Mouse (Mus musculus) erythroid progenitor cell, adult 5-6 weeks (primary cell): Measurements from ENCODE around the gene Stx8. TPM values are rescaled to one million over a fixed set of nuclear protein-coding genes. Genes with fewer than 3 reads are reported as not detected.

Experiments used
- ATAC-seq: replicated peaks from 2 replicates; pipeline ENCODE4 v1.8.0; 2016; ENCODE audit warnings: moderate number of reproducible peaks, mild to moderate bottlenecking, moderate TSS enrichment, inconsistent platforms; ENCODE audit not compliant: poor library complexity, low FRiP score, severe bottlenecking
- total RNA-seq, 2 experiments: library from RNA; stranded (forward) in 1 of 2; stranded (reverse) in 1 of 2; fragments of 150-400 nt in 1 of 2; fragments of 186-747, 209-891 nt in 1 of 2; gene quantifications; 2 replicates each; pipeline versions ENCODE4 v1.2.3 to v1.2.4; 2015 to 2017; ENCODE audit warnings: low replicate concordance in 2 of 2

Gene Stx8
- total RNA-seq, 2 experiments from 2014 or later = 3.3 to 14.7 TPM

GRCm38 (mm10) chr11:68253531-68253930 lies 287.5 kb downstream of the Stx8 start:
- ATAC-seq = no peak

Other genes starting within 250 kb of the Stx8 start
- not detected in 2 replicates for gene Glp2r, start 195.0 kb upstream of the Stx8 start, total RNA-seq (2015; ENCODE audit: low replicate concordance)
- gene Glp2r, start 195.0 kb upstream of the Stx8 start, total RNA-seq (2017; ENCODE audit: low replicate concordance) = not detected in 2 replicates
- not detected in 2 replicates for gene Gsg1l2, start 191.6 kb upstream of the Stx8 start, total RNA-seq (2015; ENCODE audit: low replicate concordance)
- gene Gsg1l2, start 191.6 kb upstream of the Stx8 start, total RNA-seq (2017; ENCODE audit: low replicate concordance) = not detected in 2 replicates
- gene Dhrs7c, start 168.0 kb upstream of the Stx8 start, total RNA-seq (2015; ENCODE audit: low replicate concordance) = not detected in 2 replicates
- gene Dhrs7c, start 168.0 kb upstream of the Stx8 start, total RNA-seq (2017; ENCODE audit: low replicate concordance) = not detected in 2 replicates
- not detected in 2 replicates for gene Usp43, start 44.0 kb upstream of the Stx8 start, total RNA-seq (2015; ENCODE audit: low replicate concordance)
- not detected in 2 replicates for gene Usp43, start 44.0 kb upstream of the Stx8 start, total RNA-seq (2017; ENCODE audit: low replicate concordance)
- not detected in 2 replicates for gene Cfap52, start 542 bp upstream of the Stx8 start, total RNA-seq (2015; ENCODE audit: low replicate concordance)
- gene Cfap52, start 542 bp upstream of the Stx8 start, total RNA-seq (2017; ENCODE audit: low replicate concordance) = not detected in 2 replicates